Mouse (Mus musculus) skeletal muscle tissue, postnatal 0 days (tissue): ENCODE results near the gene Lrfn4. TPM values are rescaled to one million over a fixed set of nuclear protein-coding genes. Genes with fewer than 3 reads are reported as not detected.

Source experiments
- microRNA-seq, 2 experiments: library from miRNA; unstranded; fragments of <30 nt; microRNA quantifications; one replicate each; pipeline ENCODE4; 2016
- polyA plus RNA-seq: library from polyadenylated mRNA; unstranded; fragments of >200 nt; fragmentation: Nextera tagmentation; extraction: Ambion mirVana; gene quantifications from 2 replicates; pipeline ENCODE4 v1.2.1, GENCODE M21; 2015

Lrfn4 gene
- polyA plus RNA-seq = 1.9 and 2.0 TPM in 2 replicates

DNA sequence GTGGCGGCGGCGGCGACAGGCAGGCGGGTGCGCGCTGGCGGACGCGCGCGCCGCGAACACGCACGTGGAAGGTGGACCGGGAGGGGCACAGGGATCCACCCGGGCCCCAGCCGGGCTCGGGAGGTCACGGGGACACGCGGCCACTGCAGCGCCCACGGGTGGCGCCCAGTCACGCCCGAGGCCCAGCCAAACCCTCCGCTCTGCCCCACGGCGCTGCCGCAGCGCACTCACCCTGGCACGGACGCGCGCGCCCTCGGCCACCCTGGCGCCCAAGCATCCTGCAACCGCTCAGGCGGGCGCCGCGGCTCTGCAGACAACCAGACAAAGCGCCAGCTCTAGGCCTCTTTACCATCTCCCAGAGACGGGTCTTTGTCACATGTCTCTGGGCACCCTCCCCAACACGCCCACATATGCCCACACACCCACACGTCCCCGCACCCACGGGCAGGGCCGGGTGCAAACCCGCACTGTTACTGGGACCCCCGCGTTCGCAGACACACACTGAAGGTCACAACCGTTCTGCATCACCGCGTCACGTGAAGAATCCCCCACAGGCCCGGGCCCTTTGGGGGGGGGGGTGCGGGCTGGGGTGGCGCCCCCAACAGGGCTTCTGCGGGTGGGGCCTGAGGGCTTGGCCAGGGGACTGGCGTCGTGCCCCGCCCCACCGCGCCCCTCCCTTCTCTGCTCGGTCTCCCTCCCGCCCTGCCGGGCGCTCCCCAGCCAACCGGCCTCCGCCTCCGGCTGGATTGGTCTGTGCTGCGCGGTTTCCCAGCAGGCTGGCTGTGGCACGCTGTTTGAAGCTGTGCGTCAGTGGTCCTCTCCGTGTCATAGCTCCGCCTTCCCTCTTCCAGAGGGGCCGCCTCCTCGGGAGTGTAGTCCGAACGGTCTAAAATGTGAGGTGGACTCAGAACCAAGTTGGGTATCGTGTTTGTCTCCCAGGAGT, at the start of gene Lrfn4:
Gene Lrfn4, minus strand, starts transcription at position 517 of the 943 bp plus-strand sequence.

DNA sequence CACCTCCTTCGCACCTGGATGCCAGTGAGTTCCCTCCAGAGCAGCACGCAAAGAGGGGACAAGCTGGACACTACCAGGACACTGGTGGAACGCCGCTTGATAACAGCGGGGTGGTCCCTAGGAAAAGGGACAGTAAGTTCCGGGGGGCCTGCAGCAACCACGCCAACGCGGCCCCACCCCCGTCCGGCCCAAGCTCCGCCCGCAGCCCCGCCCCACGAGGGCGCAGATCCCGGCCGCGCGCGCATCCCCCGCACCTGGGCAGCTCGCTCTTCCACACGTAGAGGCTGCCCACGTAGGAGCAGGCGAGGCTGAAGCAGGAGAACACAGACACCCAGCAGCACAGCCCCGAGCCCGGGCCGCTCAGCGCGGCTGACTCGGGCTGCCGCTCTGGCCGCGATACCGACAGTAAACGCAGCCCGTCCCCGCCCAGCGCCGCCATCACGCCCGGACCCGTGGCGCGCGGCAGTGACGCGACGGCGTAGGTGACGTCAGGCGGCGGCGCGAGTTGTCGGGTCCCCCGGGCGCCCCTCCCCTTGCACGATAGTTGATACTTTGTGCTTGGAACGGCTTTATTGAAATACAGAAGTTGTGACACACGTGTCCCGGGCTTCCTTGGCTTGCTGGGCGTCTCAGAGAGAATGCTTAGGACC, 9.8 kb upstream of the Lrfn4 start, which contains the start of gene Rce1:
Gene Rce1, minus strand, starts transcription at position 463 of the 650 bp plus-strand sequence.

Small RNAs within 50 kb of the gene (microRNA-seq; reads per million reads assigned to microRNA genes)
- gene Mir6986 = 0.42 to 0.51 reads per million in 2 experiments

Other genes with a start within 250 kb of the Lrfn4 start
- 16.5 and 17.4 TPM in 2 replicates for gene Kdm2a, start 217.4 kb downstream of the Lrfn4 start, polyA plus RNA-seq
- 7.7 and 8.7 TPM in 2 replicates for gene Rhod, start 176.2 kb downstream of the Lrfn4 start, polyA plus RNA-seq
- gene Syt12, start 138.2 kb downstream of the Lrfn4 start, polyA plus RNA-seq = 0.50 and 1.0 TPM in 2 replicates
- gene 2010003K11Rik, start 117.1 kb downstream of the Lrfn4 start, polyA plus RNA-seq = 1.4 TPM in 1 of 2 replicates, not detected in the other
- gene Pcx, start 105.2 kb downstream of the Lrfn4 start, polyA plus RNA-seq = 9.7 and 61.0 TPM in 2 replicates
- 24.3 and 24.4 TPM in 2 replicates for gene Rce1, start 10.0 kb upstream of the Lrfn4 start, polyA plus RNA-seq
- gene Gm960, start 83.0 kb upstream of the Lrfn4 start, polyA plus RNA-seq = 1.0 and 1.3 TPM in 2 replicates
- gene Sptbn2, start 95.5 kb upstream of the Lrfn4 start, polyA plus RNA-seq = 0.27 and 0.33 TPM in 2 replicates
- 17.3 and 20.0 TPM in 2 replicates for gene Rbm4b, start 140.8 kb upstream of the Lrfn4 start, polyA plus RNA-seq
- 25.4 and 26.0 TPM in 2 replicates for gene Rbm4, start 178.2 kb upstream of the Lrfn4 start, polyA plus RNA-seq
- 17.9 and 19.5 TPM in 2 replicates for gene Gm21992, start 195.9 kb upstream of the Lrfn4 start, polyA plus RNA-seq
- 17.5 and 22.4 TPM in 2 replicates for gene Rbm14, start 196.0 kb upstream of the Lrfn4 start, polyA plus RNA-seq
- gene Ccs, start 223.7 kb upstream of the Lrfn4 start, polyA plus RNA-seq = 38.7 and 46.0 TPM in 2 replicates
- not detected in 2 replicates for gene Ccdc87, start 223.7 kb upstream of the Lrfn4 start, polyA plus RNA-seq
- gene Ctsf, start 239.5 kb upstream of the Lrfn4 start, polyA plus RNA-seq = 47.9 and 54.9 TPM in 2 replicates